Mouse (Mus musculus) ES-Bruce4 (cell line): ENCODE measurements around the gene Oxct2b.

ENCODE experiments used
- CTCF ChIP-seq: IDR thresholded peaks from one replicate; pipeline ENCODE4 v1.8.1; 2011; ENCODE audit warnings: low read depth, low read length
- POLR2A ChIP-seq: IDR thresholded peaks from one replicate; pipeline ENCODE4 v1.8.1; 2011; ENCODE audit warnings: low read length; ENCODE audit not compliant: insufficient read depth

DNA sequence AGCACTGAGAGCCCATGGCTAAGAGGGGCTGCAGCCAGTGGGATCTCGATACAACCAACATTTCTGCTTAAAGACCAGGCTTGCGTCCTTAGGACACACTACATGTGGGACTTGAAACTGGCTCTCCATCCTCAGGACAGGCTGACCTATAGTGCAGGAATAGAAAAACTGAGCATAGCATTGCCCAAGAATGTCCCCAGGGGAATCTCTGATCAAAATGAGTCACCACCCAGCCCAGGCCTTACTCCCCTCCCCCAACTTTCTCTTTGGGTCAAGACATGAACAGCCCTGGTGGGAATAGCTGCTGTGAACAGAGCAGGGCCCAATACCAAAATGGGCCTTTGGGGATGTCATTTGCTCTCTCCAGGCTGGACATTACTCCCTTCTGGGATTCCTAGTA, 9.2 kb upstream of the Oxct2b start:
- TF ChIP-seq POLR2A (no peak), CTCF (no peak)
